Mouse (Mus musculus) mesoderm, embryonic 11.5 days (tissue): ENCODE data around the gene Cxcr6.

Source experiments
- DNase-seq: peaks from one replicate; pipeline ENCODE4 v3.0.0-alpha.2; 2012; ENCODE audit warnings: low read depth, low spot score

Gene Cxcr6

GRCm38 (mm10) chr9:123806267-123806666, at the start of gene Cxcr6:
TSS of gene Cxcr6 (plus strand) at chr9:123806475.
- DNase-seq: no peak

DNA sequence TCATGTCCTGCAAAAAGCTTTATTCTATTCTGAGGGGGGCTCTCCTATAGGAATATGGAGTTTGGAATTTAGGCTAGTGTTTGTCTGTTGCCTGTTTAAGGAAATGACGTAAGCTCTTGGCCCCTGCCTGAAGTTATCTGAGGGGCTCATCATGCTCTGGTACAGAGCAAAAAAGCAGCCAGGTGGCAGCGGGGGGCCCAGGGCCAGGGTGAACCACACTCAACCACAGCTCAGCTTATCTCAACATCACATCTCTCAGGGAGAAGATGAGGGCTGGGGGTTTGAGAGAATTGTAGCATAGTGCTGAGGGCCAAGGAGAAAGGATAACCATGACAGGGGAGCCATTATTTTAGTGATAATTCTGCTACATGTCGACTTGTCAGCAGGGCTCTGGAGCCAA, 49.5 kb upstream of the Cxcr6 start:
- no peak for DNase-seq

DNA sequence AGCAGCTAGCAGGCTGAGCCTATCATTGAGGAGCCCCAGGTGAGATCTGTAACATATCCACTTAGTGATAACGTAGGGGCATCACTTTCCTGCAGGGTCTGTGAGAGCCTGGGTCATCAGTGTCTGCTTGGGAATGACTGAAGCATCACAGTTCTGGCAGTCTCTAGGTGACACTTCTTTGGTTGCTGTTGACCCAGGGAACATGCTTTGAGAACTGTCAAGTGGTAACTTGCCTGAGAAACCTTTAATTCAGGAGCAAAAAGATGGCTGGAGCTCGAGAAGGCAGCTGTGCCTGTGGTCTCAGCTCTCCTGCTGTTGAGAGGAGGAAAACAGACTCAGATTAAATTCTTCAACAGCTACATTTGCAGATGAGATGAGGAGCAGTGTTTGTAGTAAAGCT, 48.9 kb upstream of the Cxcr6 start:
- DNase-seq: no peak

DNA sequence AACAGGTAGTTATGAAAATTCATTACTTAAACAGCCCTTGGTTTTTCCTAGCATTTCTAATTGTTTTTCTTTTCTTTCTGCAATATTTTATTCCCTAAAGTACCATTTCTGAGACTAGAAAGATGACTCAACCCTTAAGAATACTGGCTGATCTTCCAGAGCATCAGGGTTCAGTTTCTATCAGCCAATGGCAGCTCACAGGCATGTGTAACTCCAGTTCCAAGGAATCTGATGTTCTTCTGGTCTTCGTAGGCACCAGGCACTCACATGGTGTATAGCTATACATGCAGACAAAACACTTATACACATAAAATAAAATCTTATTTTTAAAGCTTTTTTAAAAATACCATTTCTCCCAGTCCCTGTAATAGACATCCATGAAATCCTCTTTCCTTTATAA, 48.1 kb upstream of the Cxcr6 start:
- DNase-seq: no peak

DNA sequence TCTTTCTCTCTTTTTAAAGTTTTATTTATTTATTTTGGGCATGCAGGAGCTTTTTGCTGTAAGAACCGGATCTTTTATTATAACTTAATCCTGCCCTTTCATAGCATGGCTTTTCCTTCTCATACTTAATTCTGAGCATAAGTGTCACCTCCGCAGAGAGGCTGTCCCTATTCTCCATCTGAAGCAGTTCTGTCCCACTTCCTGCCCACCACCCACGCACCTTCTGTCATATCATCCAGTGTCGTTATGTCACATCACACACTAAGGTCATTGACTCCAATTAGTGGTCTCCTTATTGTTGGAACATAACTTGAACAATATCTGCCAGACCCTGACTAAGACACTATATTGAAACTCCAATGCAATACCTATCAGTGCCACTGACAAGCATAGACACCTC, 47.6 kb upstream of the Cxcr6 start:
- no peak for DNase-seq

GRCm38 (mm10) chr9:123760806-123761205, 45.5 kb upstream of the Cxcr6 start:
- no peak for DNase-seq

- no peak for DNase-seq
Measured at GRCm38 (mm10) chr9:123762886-123763285, 43.4 kb upstream of the Cxcr6 start.

DNA sequence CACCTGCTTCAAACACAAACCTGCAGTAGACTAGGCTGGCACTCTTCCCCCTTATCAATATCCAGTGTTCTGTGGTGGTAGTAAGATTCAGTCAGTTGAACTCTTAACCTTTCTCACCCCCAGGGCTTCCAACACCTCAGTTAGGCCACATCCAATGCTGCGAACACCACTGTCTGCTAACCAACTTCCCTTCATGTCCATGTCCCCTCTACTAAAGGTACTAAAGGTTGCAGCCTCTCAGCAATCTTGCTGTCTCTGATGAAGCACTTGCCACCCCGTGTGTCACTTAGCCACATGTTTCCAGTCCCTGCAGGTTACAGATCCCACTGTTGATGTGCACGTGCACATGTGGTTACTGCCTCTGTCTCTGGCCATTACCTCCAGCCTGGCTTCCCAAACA, 42.5 kb upstream of the Cxcr6 start:
- DNase-seq: no peak

- no peak for DNase-seq
Measured at GRCm38 (mm10) chr9:123766996-123767395, 39.3 kb upstream of the Cxcr6 start.

GRCm38 (mm10) chr9:123768443-123768842, 37.8 kb upstream of the Cxcr6 start:
- no peak for DNase-seq

DNA sequence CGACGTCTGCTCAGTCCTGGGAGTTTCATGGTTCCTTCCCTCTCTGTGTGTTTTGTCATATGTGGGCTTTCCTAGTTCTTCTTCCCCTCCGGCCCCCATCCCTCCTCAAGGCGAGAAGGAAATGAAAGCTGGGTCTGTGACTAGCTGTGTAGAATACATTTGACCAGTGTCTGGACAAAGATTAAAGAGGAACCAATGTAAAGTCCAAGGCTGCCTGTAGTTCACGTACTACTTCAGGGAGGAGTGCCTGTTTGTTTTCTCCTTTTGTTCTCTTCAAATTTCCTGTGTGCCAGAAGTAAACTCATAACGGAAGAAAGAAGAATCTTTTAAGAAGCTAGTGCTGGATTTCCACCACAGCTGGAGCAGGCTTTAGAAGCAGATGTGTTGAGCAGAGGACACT, 36.7 kb upstream of the Cxcr6 start:
- DNase-seq: no peak

DNA sequence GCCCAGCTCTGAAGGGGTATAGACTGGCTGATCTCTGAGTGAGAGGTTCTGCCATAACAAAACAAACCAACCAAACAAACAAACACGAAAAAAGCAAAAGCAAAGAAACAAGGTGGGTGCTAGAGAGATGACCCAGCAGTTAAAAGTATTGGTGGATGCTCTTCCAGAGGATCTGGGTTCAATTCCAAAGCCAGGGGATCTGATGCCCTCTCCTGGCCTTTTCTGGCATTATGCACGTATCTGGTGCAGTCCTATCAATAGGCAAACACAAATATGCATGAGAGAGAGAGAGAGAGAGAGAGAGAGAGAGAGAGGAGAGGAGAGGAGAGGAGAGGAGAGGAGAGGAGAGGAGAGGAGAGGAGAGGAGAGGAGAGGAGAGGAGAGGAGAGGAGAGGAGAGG, 33.0 kb upstream of the Cxcr6 start:
- peak; percentile 11 for DNase-seq

GRCm38 (mm10) chr9:123788855-123789529, 17.3 kb upstream of the Cxcr6 start:
- no peak for DNase-seq

- peak; percentile 41 for DNase-seq
Measured at GRCm38 (mm10) chr9:123796174-123796573, 10.1 kb upstream of the Cxcr6 start.

DNA sequence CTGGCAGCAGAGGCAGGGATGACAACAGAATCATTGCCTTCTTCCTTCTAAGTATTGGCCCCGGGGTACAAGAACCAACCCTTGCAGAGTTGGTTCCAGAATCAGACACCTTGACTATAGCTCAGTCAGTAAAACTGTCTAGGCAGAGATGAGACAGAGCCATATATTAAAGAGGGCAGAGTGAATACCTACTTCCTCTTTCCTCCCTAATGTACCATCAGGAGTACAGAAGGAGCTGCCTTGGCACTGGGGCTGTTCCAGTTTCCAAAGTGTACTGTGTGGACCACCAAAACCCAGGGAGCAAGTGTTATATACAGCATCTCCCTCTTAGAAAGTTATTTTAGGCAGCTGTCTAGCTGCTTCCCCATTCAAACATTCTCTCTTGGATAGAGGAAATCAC, 4.7 kb upstream of the Cxcr6 start:
- no peak for DNase-seq

DNA sequence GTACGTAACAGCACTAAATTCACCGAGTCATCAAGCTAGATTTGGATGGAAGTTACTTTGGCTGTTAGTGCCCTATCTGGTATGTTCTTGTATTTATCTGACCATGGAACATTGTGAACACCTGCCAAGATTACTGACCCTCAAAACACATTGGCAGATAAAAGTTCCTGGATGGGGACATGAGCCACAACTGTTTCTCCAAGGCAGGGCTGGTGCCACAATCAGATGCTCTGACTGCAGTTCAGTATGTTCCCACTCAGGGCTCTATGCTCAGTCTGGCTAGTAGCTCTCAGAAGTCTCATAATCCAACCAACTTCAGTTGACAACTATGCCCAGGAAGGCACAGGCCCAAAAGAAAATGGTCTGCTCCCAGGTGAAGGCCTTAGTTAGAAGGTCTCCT, 3.9 kb upstream of the Cxcr6 start:
- no peak for DNase-seq

DNA sequence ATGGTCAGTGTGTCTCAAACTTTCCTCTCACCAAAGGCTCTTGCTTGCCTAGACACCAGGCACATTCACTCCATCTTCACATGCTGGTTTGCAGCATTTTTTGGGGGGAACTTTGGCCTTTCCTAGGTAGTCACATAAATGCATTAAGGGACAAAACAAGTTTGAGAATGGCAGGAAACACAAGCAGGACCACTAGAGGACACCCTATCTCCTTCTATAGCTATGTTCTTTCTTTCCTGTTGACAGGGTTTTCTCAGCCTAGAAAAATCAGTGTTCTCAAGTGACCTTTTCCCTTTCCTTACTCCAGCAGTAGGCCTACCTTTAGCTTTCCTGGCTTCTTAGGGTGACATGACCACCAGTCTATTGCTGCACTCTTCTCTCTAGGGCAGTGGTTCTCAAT, 3.4 kb upstream of the Cxcr6 start:
- DNase-seq: no peak

DNA sequence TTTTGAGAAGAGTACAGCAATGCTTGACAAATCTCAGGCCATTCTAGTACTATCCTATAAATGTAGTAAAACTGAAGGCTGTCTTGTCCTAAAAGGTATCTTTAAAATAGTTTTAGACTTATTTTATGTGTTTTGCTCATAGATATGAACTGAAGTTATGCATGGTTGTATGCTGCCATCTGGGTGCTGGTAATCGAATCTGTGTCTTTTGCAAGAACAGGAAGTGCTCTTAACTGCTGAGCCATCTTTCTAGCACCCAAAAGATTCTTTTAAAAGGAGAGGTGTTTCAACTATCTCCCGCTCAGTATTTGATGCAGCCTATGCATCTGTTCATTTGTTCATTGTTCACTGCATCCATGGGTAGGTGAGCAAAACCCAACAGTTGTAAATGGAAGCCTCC, 1.0 kb upstream of the Cxcr6 start:
- no peak for DNase-seq

- DNase-seq: no peak
Measured at GRCm38 (mm10) chr9:123808583-123808982, 2.3 kb downstream of the Cxcr6 start.

DNA sequence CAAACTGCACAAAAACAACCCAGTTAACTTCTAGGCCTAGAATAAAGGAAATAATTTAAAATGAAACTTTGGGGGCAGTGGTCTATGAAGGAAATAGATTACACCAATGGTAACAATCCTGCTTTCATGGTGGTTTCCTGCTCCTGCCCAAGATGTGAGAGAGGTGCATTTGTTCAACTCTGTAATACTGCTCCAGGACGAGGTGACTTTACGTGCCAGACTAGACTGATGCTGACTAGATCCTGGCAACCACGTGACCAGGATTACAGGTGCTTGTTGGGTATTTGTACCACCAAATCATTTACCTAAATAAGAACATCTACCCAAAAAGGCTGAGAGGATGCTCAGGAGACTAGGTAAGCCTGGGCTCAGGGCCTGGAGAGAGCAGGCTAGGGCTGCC, 5.6 kb downstream of the Cxcr6 start:
- DNase-seq: no peak

DNA sequence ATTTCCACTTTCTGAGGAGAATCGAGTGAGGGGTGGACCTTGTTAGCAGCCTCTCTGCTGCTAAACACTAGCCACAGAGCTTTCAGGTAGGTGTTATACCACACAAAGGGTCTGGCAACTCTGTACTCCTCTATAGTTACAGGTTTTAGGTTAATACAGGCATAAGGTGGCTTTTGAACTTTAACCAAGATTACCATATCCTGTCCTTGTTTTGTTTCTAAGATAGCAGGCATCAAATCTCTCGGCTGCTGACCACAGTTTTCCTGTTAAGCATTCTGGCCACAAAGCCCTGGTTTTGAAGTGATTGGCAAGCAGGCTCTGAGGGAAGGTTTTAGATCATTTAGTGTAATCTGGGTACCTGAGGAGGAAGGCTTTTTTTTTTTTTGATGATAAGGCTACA, 8.1 kb downstream of the Cxcr6 start:
- no peak for DNase-seq

DNA sequence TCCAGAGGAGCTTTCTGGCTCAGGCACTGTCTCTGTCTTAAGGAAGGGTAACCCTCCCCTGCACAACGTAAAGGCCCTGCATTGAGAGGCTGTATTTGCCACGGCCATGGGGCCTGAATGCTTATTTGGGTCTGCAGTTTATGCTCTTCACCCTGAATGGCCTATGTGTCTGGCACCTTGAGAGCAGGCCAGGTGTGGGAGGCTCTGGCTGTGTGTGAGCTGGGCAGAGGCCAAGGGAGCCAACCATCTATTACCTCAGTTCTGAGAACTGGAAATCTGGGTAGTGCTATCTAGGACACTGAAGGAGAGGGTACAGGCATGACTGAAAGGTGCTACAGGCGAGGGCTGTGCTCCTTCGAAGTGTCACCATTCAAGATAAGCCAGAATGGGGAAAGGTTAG, 8.5 kb downstream of the Cxcr6 start:
- DNase-seq: no peak

- DNase-seq: no peak
Measured at GRCm38 (mm10) chr9:123815444-123815843, 9.2 kb downstream of the Cxcr6 start.

- no peak for DNase-seq
Measured at GRCm38 (mm10) chr9:123815996-123816395, 9.7 kb downstream of the Cxcr6 start.
